Mouse (Mus musculus): ENCODE results near the gene Sema6d. TPM values are rescaled to one million over a fixed set of nuclear protein-coding genes. Genes with fewer than 3 reads are reported as not detected.

Gene Sema6d
- polyA plus RNA-seq, 1 experiment from 2014 or later: 27.5 TPM

DNA sequence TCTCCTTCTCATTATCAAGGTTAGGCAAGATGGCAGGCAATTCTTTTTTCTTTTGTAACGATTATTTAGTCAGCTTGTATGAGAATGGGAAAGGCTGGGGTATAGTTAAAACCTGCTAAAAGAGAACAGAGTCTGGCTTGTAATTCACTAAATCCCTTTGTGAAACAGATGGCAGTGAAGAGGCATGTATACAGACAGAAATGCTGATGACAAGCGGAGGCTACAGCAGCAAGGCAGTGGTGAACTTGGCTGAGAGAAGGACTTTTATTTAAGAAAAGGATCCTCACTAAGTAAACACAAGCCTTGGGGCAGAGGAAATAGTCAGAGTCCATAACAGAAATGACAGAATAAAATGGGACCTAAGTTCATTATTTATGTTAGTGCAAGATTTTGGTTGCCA, 264.4 kb downstream of the Sema6d start:
- Histone ChIP-seq H3K4me1 (replicated peaks) (no peaks in the 10 kb centered on the region), H3K36me3 (no peaks in the 10 kb centered on the region), H3K27me3 (replicated peaks) (no peaks in the 10 kb centered on the region), H3K27ac (ENCODE audit: poor library complexity, severe bottlenecking) (no peak overlapping the region), H3K9me3 (replicated peaks) (no peaks in the 10 kb centered on the region), H3K4me2 (no peak overlapping the region), H3K4me3 (no peak overlapping the region), H3K9ac (no peak overlapping the region)
- ATAC-seq (ENCODE audit: insufficient number of reproducible peaks, low FRiP score): no peak
- WGBS: 79% methylated on average over 2 of the region's 2 CpGs

DNA sequence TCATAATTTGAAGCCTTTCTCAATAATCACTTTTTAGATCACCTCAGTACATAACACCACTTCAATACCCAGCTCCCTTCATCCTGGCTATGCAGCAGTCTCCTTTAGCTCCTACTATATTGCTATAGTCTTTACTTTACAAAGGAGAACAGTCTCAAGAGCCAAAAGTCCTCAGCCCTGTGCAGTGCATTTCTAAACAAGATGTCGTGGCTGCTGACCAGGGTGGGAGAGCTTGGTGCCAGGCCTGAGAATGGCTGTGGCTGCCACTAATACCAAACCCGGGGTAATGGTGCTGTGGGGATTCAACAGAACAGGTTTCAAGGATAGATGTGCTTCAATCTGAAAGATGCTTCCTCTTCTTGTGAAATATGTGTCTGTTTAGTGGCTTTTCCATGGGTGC, 264.9 kb downstream of the Sema6d start:
- ATAC-seq (ENCODE audit: insufficient number of reproducible peaks, low FRiP score): no peak
- Histone ChIP-seq H3K4me2 (no peak overlapping the region), H3K9me3 (replicated peaks) (no peaks in the 10 kb centered on the region), H3K9ac (no peak overlapping the region), H3K4me1 (replicated peaks) (no peaks in the 10 kb centered on the region), H3K36me3 (no peaks in the 10 kb centered on the region), H3K27ac (ENCODE audit: poor library complexity, severe bottlenecking) (no peak overlapping the region), H3K27me3 (replicated peaks) (no peaks in the 10 kb centered on the region), H3K4me3 (no peak overlapping the region)
- 82% methylated on average over 2 of the region's 2 CpGs for WGBS

DNA sequence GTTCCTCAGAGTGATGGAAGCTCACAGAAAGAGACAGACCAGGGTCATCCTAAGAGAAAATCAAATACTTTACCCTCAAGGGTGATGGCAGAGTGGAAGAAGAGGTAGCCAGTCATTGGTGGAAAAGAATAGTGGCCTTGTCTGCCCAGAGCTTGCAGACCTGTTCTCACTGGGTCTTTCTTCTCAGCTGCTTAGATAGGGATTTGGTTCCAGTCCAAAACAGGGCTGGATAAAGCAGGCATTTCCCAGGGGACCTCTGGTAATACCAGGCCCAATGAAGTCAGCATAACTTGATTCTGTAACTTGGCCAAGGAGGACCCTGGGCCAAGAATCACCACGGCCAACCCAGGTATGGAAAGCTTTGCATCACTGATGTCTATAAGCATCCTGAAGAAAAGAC, 279.5 kb downstream of the Sema6d start:
- WGBS: 56% methylated on average over 1 of the region's 1 CpGs
- peaks cover 26% of the 10 kb centered on the region for H3K4me1 ChIP-seq (replicated peaks)
- no peaks in the 10 kb centered on the region for H3K9me3 ChIP-seq (replicated peaks)
- no peak overlapping the region for H3K4me2 ChIP-seq
- H3K27ac ChIP-seq (ENCODE audit: poor library complexity, severe bottlenecking): no peak overlapping the region
- no peak overlapping the region for H3K9ac ChIP-seq
- H3K4me3 ChIP-seq: no peak overlapping the region
- no peak for ATAC-seq (ENCODE audit: insufficient number of reproducible peaks, low FRiP score)
- H3K27me3 ChIP-seq (replicated peaks): no peaks in the 10 kb centered on the region
- no peaks in the 10 kb centered on the region for H3K36me3 ChIP-seq

DNA sequence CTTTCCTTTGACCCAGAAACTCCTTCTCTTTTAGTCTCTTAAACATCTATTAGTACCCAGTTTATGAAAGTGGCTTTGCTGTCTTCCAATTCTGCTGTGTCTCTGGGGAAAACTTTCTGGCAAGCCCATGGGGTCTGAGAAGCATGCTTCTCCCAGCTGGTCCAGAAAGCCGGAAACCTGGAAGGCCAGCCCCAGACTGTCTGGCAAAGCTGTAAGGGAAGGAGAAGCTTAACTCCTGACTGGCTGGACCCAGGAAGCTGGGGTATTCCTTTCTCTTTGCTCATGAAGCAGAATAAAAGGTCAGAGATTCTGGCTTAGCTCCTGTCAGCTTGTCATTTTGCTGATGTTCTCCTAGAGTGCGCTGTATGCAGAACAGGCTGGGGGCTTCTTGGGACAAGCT, 280.2 kb downstream of the Sema6d start:
- no peaks in the 10 kb centered on the region for H3K27me3 ChIP-seq (replicated peaks)
- no peak for ATAC-seq (ENCODE audit: insufficient number of reproducible peaks, low FRiP score)
- WGBS: 32% methylated on average over 2 of the region's 2 CpGs
- H3K4me2 ChIP-seq: no peak overlapping the region
- H3K36me3 ChIP-seq: no peaks in the 10 kb centered on the region
- H3K4me3 ChIP-seq: no peak overlapping the region
- H3K9ac ChIP-seq: no peak overlapping the region
- H3K4me1 ChIP-seq (replicated peaks): peaks cover 26% of the 10 kb centered on the region
- H3K27ac ChIP-seq (ENCODE audit: poor library complexity, severe bottlenecking): peak overlapping the region; percentile 73
- no peaks in the 10 kb centered on the region for H3K9me3 ChIP-seq (replicated peaks)

DNA sequence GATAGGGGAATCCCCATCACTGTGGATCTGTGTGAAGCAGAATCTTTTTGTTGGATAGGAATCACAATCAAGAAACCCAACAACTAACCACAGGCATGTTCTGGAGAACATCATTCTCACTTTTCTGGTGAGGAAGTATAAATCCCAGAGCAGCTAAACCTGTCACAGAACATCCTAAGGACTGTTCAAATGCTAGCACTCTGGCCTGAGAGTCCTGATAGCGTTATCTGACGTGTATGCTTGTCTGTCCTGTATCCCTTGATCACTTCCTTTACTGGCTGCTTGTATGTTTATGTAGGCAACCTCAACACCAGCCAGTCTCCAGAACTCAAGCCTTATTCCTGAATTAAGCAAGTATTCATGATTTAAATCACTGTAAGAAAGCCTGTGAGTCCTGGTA, 281.6 kb downstream of the Sema6d start:
- Histone ChIP-seq H3K4me2 (no peak overlapping the region), H3K4me3 (no peak overlapping the region), H3K27ac (ENCODE audit: poor library complexity, severe bottlenecking) (peak overlapping the region; percentile 76), H3K9ac (no peak overlapping the region), H3K27me3 (replicated peaks) (no peaks in the 10 kb centered on the region), H3K36me3 (no peaks in the 10 kb centered on the region), H3K4me1 (replicated peaks) (peaks cover 26% of the 10 kb centered on the region), H3K9me3 (replicated peaks) (no peaks in the 10 kb centered on the region)
- 6% methylated on average over 2 of the region's 2 CpGs for WGBS
- peak; percentile 86 for ATAC-seq (ENCODE audit: insufficient number of reproducible peaks, low FRiP score)

DNA sequence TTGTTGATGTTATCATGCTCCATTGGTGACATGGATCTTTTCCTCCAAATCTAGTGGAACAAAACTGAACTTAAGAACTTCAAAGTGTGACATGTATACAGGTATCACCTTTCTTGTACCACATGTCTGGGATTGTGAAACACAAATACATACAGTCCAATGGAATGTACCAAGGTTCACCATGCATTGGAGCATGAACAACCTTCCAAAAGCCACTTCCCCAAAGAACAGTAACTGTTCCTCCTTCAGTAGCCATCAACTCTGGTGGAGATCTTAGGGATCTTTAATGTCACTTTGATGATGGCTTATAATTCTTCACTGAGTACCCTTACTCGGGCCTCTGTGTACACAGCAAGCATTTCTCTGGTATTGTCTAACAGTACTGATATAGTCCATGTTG, 295.3 kb downstream of the Sema6d start:
- Histone ChIP-seq H3K9ac (no peak overlapping the region), H3K27me3 (replicated peaks) (no peaks in the 10 kb centered on the region), H3K9me3 (replicated peaks) (no peaks in the 10 kb centered on the region), H3K4me3 (no peak overlapping the region), H3K4me1 (replicated peaks) (no peaks in the 10 kb centered on the region), H3K27ac (ENCODE audit: poor library complexity, severe bottlenecking) (no peak overlapping the region), H3K36me3 (no peaks in the 10 kb centered on the region), H3K4me2 (no peak overlapping the region)
- ATAC-seq (ENCODE audit: insufficient number of reproducible peaks, low FRiP score): no peak
- 84% methylated on average over 1 of the region's 1 CpGs for WGBS

DNA sequence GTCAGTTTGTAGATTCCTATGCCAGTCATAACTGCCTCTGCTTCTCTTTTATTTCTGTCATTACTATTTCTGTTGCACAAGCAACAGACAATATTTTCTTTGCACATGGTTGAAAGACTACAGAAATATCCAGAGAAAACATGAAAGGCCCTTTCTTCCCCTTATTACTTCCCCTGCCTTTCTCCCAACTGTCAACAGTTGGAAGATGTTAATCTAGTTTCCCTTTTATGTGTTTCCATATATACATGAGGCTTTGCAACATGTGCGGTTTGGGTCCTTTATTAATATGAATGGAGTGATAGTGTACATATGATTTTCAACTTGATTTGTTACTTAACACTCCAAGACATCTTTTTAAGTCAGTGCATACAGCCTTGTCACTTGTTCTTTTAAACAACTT, 296.0 kb downstream of the Sema6d start:
- WGBS: 64% methylated on average over 1 of the region's 1 CpGs
- H3K4me2 ChIP-seq: no peak overlapping the region
- no peak overlapping the region for H3K27ac ChIP-seq (ENCODE audit: poor library complexity, severe bottlenecking)
- no peak for ATAC-seq (ENCODE audit: insufficient number of reproducible peaks, low FRiP score)
- no peaks in the 10 kb centered on the region for H3K9me3 ChIP-seq (replicated peaks)
- no peaks in the 10 kb centered on the region for H3K4me1 ChIP-seq (replicated peaks)
- H3K9ac ChIP-seq: no peak overlapping the region
- H3K36me3 ChIP-seq: no peaks in the 10 kb centered on the region
- H3K4me3 ChIP-seq: no peak overlapping the region
- H3K27me3 ChIP-seq (replicated peaks): no peaks in the 10 kb centered on the region

DNA sequence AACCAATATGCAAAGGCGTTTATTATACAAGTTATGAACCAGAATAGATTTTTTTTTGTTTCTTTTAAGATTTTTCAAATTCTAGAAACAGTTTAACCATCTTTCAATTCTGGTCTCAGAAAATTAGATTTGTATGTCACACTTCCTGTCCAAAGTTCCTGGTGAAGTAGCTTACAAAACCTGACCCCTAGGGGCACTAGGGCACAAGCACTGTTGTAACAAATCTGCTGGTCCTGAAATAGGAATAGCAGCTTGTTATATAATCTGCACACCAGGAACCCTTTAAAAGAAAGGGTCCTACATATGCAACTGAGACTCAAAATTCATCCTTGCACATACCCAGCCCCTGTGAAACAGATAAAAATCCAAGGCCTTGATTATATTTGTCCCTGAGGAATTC, 298.5 kb downstream of the Sema6d start:
- Histone ChIP-seq H3K27ac (ENCODE audit: poor library complexity, severe bottlenecking) (no peak overlapping the region), H3K9ac (no peak overlapping the region), H3K27me3 (replicated peaks) (no peaks in the 10 kb centered on the region), H3K9me3 (replicated peaks) (no peaks in the 10 kb centered on the region), H3K36me3 (no peaks in the 10 kb centered on the region), H3K4me3 (no peak overlapping the region), H3K4me2 (no peak overlapping the region), H3K4me1 (replicated peaks) (no peaks in the 10 kb centered on the region)
- WGBS: 65% methylated on average over 1 of the region's 1 CpGs
- ATAC-seq (ENCODE audit: insufficient number of reproducible peaks, low FRiP score): no peak

DNA sequence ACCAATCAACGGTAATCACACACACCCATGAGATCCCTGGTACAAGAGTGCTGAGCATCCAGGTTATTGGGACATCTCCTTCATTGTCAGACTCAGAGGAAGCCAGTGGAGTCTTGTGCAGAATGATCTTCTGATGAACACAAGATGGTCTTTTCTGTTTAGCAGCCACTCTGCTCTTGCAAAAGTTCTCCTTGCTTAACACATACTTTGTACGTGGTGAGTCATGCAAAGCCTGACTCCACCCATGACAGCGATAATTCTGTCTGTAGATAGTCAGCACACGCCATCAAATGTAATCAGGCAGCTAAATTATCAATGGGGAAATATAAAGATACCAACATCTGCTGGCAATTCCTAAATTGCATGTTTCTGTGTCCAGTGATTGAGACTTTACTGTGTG, 307.0 kb downstream of the Sema6d start:
- H3K9me3 ChIP-seq (replicated peaks): no peaks in the 10 kb centered on the region
- no peak overlapping the region for H3K27ac ChIP-seq (ENCODE audit: poor library complexity, severe bottlenecking)
- no peaks in the 10 kb centered on the region for H3K4me1 ChIP-seq (replicated peaks)
- no peak overlapping the region for H3K9ac ChIP-seq
- no peak overlapping the region for H3K4me3 ChIP-seq
- no peaks in the 10 kb centered on the region for H3K27me3 ChIP-seq (replicated peaks)
- no peak for ATAC-seq (ENCODE audit: insufficient number of reproducible peaks, low FRiP score)
- WGBS: 73% methylated on average over 4 of the region's 4 CpGs
- no peaks in the 10 kb centered on the region for H3K36me3 ChIP-seq
- H3K4me2 ChIP-seq: no peak overlapping the region

DNA sequence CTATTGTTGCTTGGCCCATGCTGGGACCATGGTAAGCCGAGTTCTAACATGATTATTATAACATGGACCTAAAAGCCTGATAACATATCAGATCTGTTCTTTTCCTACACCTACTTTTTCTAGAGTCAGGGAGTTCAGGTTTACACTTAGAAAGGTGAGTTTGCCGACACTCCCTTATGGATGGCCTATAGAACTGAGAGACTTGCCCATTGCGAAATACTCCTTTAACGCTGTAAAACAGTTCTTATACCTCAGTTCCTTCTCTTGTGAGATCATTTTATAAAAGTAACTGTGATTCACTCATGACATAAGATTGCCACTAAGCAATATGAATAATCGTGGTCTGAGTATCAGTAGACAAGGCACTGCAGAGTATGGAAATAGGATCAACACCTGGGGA, 307.5 kb downstream of the Sema6d start:
- Histone ChIP-seq H3K9ac (no peak overlapping the region), H3K4me3 (no peak overlapping the region), H3K4me1 (replicated peaks) (no peaks in the 10 kb centered on the region), H3K36me3 (no peaks in the 10 kb centered on the region), H3K9me3 (replicated peaks) (no peaks in the 10 kb centered on the region), H3K4me2 (no peak overlapping the region), H3K27ac (ENCODE audit: poor library complexity, severe bottlenecking) (no peak overlapping the region), H3K27me3 (replicated peaks) (no peaks in the 10 kb centered on the region)
- ATAC-seq (ENCODE audit: insufficient number of reproducible peaks, low FRiP score): no peak
- 88% methylated on average over 5 of the region's 5 CpGs for WGBS

DNA sequence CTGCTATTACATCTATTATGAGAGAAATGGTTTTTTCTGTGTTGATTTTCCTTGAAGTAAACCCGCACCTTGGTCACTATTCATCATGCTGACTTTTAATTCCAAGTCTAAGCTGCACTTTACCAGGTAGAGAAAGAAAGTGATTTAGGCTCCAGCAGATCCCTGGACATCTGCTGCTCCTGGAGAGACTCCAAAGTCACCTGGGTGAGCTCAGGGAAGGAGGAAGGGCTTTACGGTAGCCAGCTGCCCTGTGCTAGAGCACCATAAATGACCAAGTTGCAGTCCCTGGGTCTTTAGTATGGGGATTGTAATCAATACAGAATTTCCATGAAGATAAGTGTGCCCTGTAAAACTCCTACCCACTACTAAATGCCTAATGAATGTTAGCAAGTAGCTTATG, 309.8 kb downstream of the Sema6d start:
- no peak overlapping the region for H3K9ac ChIP-seq

DNA sequence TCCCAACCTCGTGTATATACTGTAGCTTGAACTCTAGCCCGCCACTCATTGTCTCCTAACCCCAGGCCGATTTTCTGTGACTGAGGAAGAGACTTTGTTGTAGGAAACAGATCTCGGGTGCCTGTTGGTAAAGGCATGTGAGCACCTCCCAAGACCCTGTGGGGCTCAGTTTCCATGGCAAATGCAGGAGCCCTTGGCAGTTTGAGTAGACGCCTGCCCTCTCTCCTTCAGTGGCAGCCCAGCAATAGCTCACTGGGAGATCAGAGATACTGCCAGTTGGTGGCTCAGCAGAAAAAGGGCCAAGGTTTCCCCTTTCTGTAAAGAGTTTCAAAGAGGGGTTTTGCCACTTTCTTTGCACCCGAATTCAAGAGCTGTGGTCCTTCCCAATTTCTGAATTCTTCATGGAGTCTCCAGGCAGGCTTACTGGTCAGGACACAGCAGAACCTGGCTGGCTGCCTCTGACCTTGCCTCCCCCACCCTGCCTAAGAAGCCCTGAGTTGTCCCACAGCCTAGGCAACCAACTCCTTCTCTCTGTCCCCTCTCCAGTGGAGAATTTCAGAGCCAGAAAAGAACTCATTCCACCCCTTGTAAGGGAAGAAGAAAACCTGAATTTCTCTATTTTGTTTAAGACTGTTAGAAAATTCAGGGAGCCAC, 312.1 kb downstream of the Sema6d start:
- Histone ChIP-seq H3K4me1 (replicated peaks) (peaks cover 22% of the 10 kb centered on the region), H3K9me3 (replicated peaks) (no peaks in the 10 kb centered on the region), H3K4me2 (no peak overlapping the region), H3K9ac (no peak overlapping the region), H3K27me3 (replicated peaks) (no peaks in the 10 kb centered on the region), H3K36me3 (no peaks in the 10 kb centered on the region), H3K27ac (ENCODE audit: poor library complexity, severe bottlenecking) (no peak overlapping the region), H3K4me3 (no peak overlapping the region)
- ATAC-seq (ENCODE audit: insufficient number of reproducible peaks, low FRiP score): no peak
- 57% methylated on average over 6 of the region's 6 CpGs for WGBS

More for the DNA sequence above, 309.8 kb downstream of the Sema6d start:
- Histone ChIP-seq H3K36me3 (no peaks in the 10 kb centered on the region), H3K4me3 (no peak overlapping the region), H3K4me2 (no peak overlapping the region), H3K9me3 (replicated peaks) (no peaks in the 10 kb centered on the region), H3K27ac (ENCODE audit: poor library complexity, severe bottlenecking) (no peak overlapping the region), H3K4me1 (replicated peaks) (peaks cover 18% of the 10 kb centered on the region), H3K27me3 (replicated peaks) (no peaks in the 10 kb centered on the region)
- 91% methylated on average over 2 of the region's 2 CpGs for WGBS
- no peak for ATAC-seq (ENCODE audit: insufficient number of reproducible peaks, low FRiP score)
